Mouse (Mus musculus): ENCODE measurements around the gene Arhgef1. TPM values are rescaled to one million over a fixed set of nuclear protein-coding genes. Genes with fewer than 3 reads are reported as not detected.
A peak's percentile ranks its signal among the peaks of the same experiment; 100 is the strongest.

Arhgef1 gene
- total and polyA plus RNA-seq, 3 experiments, result 17.8 to 128 (median 37.8) TPM

DNA sequence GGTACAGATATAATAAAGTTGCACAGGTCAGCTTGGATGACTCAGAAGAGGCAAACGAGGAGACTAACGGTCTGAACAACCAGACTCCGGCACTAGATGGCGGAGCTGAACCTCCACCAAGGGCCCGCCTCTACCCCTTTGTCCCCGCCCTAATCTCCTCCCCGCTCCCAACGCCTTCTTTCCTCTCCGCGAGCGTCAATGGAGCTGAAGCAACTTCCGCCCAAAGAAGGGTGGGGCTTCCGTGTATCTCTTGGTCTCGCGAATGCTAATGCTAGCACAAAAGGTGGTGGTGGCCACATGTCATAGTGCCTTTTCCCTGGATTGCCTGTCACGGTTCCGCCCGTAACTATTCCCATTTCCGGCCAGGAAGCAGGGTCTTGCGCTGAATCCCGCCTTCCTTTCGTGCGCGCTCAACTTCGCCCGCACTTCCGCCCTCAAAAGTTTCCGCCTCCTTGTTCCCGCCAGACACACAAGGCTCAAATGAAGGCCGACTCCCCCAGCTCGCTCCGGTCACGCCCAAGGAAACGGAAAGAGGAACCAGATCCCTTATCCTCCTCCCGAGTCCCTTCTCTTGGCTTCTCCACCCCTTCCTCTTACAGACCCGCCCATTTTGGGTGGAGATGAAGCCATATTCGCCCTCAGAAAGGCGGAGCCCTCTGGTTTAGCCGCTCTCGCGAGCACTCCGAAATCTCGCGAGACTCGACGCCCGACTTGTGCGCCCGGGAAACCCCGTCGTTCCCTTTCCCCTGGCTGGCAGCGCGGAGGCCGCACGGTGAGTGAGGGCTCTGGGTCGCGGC lies 18.6 kb upstream of the Arhgef1 start, which contains the start of gene Rps19:
Gene Rps19, plus strand, starts transcription at position 476 of the 797 bp plus-strand sequence.
- Histone ChIP-seq H3K4me1 (ENCODE audit: control insufficient read depth in 1 of 2, insufficient read depth in 2 of 2) (peaks cover 0 to 20% of the 10 kb centered on the region in 2 experiments; a peak in 2 of 4 replicates), H3K4me3 (replicated peaks in 1 of 3; ENCODE audit: low read depth in 2 of 3, low read length in 2 of 3, poor library complexity in 1 of 3) (peak within 1 kb of the TSS; percentile 99 to 100 (median 100)), H3K27me3 (replicated peaks) (no peaks in the 10 kb centered on the region), H3K4me2 (ENCODE audit: insufficient read depth, low read depth, poor library complexity, severe bottlenecking) (peak within 1 kb of the TSS; percentile 94; the same call in 1 of the 2 replicates), H3K9ac (ENCODE audit: insufficient read depth, low read depth) (peak within 1 kb of the TSS; percentile 100), H3K9me3 (replicated peaks; ENCODE audit: low read length) (no peaks in the 10 kb centered on the region), H3K27ac (ENCODE audit: insufficient read depth, low read depth) (peak within 1 kb of the TSS; percentile 96), H3K36me3 (replicated peaks in 1 of 2; ENCODE audit: control insufficient read depth in 1 of 2, insufficient read depth in 1 of 2, low read length in 1 of 2) (peaks cover 36 to 43% of the 10 kb centered on the region in 2 experiments), H3K79me2 (replicated peaks; ENCODE audit: control insufficient read depth, extremely low read depth, insufficient read depth, poor library complexity, severe bottlenecking) (peaks cover 42% of the 10 kb centered on the region)
- dilution Hi-C loops (cut with MboI; ENCODE audit: extremely low pct_ligation_motif_present, extremely low pct_unique_long_range_greater_than_20kb, low sequenced_read_pairs) (no loop called here), in situ Hi-C loops (cut with MboI; ENCODE audit: low pct_ligation_motif_present, low pct_unique_long_range_greater_than_20kb, low sequenced_read_pairs) (loop anchor here (5.0 kb wide), 1 partner anchor 37 kb away; no protein-coding TSS in a partner anchor)
- DNase-seq (ENCODE audit: extremely low read depth), result peak; percentile 100
- peak; percentile 80 for TF ChIP-seq HCFC1 (IDR thresholded peaks at IDR 0.05; ENCODE audit: low read depth, low read length)
- peak; percentile 97 for TF ChIP-seq TCF12 (IDR thresholded peaks at IDR 0.05; ENCODE audit: low read depth, low read length)
- TF ChIP-seq ZNF384 (IDR thresholded peaks at IDR 0.05; ENCODE audit: low read depth, low read length), result no peak
- peak; percentile 33 for TF ChIP-seq RAD21 (IDR thresholded peaks at IDR 0.05; ENCODE audit: low read depth, low read length)
- TF ChIP-seq SIN3A (IDR thresholded peaks at IDR 0.05; ENCODE audit: low read length), result no peak
- TF ChIP-seq SMC3 (IDR thresholded peaks at IDR 0.05; ENCODE audit: low read depth, low read length), result peak; percentile 62
- peak; percentile 94 for TF ChIP-seq ELF1 (IDR thresholded peaks at IDR 0.05; ENCODE audit: low read depth, low read length)
- peak in 1 of 2 experiments; percentile 72; a peak in 2 of 4 replicates for TF ChIP-seq CTCF (conservative IDR thresholded peaks at IDR 0.05 in 1 of 2, IDR thresholded peaks at IDR 0.05 in 1 of 2; ENCODE audit: low read depth in 2 of 2, low read length in 2 of 2)
- TF ChIP-seq NELFE (IDR thresholded peaks at IDR 0.05; ENCODE audit: low read depth, low read length), result peak; percentile 94
- TF ChIP-seq PAX5 (IDR thresholded peaks at IDR 0.05; ENCODE audit: low read length), result no peak
- no peak for TF ChIP-seq MXI1 (IDR thresholded peaks at IDR 0.05; ENCODE audit: low read depth, low read length)
- peak; percentile 100 for TF ChIP-seq CHD2 (IDR thresholded peaks at IDR 0.05; ENCODE audit: low read length)
- peak; percentile 68; the same call in 1 of the 2 replicates for TF ChIP-seq MYC (IDR thresholded peaks at IDR 0.05; ENCODE audit: low read depth, low read length)
- TF ChIP-seq E2F4 (IDR thresholded peaks at IDR 0.05; ENCODE audit: insufficient replicate concordance, low read depth, low read length), result peak; percentile 83; the same call in 1 of the 2 replicates
- peak; percentile 92 for TF ChIP-seq POLR2AphosphoS2 (IDR thresholded peaks at IDR 0.05; ENCODE audit: low read depth, low read length)
- TF ChIP-seq TBP (conservative IDR thresholded peaks at IDR 0.05; ENCODE audit: low read depth, low read length), result peak; percentile 92
- peak; percentile 95 for TF ChIP-seq POLR2A (IDR thresholded peaks at IDR 0.05; ENCODE audit: low read depth, low read length)
- TF ChIP-seq BHLHE40 (IDR thresholded peaks at IDR 0.05; ENCODE audit: low read depth, low read length), result 0 out of 2 replicates have a peak, but pooled peaks have one; percentile 12
- peak; percentile 81 for TF ChIP-seq UBTF (IDR thresholded peaks at IDR 0.05; ENCODE audit: low read depth, low read length)
- TF ChIP-seq RCOR1 (conservative IDR thresholded peaks at IDR 0.05; ENCODE audit: low read depth, low read length), result no peak
- no peak for TF ChIP-seq ZKSCAN1 (IDR thresholded peaks at IDR 0.05; ENCODE audit: borderline replicate concordance, low read depth, low read length)
- no peak for TF ChIP-seq MAZ (IDR thresholded peaks at IDR 0.05; ENCODE audit: low read depth, low read length)
- TF ChIP-seq JUN (IDR thresholded peaks at IDR 0.05; ENCODE audit: insufficient read depth, low read depth, low read length), result no peak
- TF ChIP-seq USF2 (conservative IDR thresholded peaks at IDR 0.05; ENCODE audit: low read depth, low read length), result no peak
- no peak for TF ChIP-seq MAX (IDR thresholded peaks at IDR 0.05; ENCODE audit: low read length)
- TF ChIP-seq MEF2A (IDR thresholded peaks at IDR 0.05; ENCODE audit: borderline replicate concordance, low read depth, low read length), result peak; percentile 51; the same call in 1 of the 2 replicates
- peak; percentile 62; the same call in 1 of the 2 replicates for TF ChIP-seq KAT2A (IDR thresholded peaks at IDR 0.05; ENCODE audit: insufficient replicate concordance, low read length)
- TF ChIP-seq JUND (conservative IDR thresholded peaks at IDR 0.05; ENCODE audit: low read depth, low read length), result no peak
- TF ChIP-seq EP300 (IDR thresholded peaks at IDR 0.05; ENCODE audit: low read length), result no peak
- 0 out of 2 replicates have a peak, but pooled peaks have one; percentile 42 for TF ChIP-seq NRF1 (IDR thresholded peaks at IDR 0.05; ENCODE audit: low read depth, low read length)
- no peak for TF ChIP-seq MAFK (IDR thresholded peaks at IDR 0.05; ENCODE audit: insufficient replicate concordance, low read length)
- no peak for TF ChIP-seq ZC3H11A (IDR thresholded peaks at IDR 0.05; ENCODE audit: low read depth, low read length)
- TF ChIP-seq ETS1 (conservative IDR thresholded peaks at IDR 0.05; ENCODE audit: low read depth, low read length), result no peak
- TF ChIP-seq GABPA (IDR thresholded peaks at IDR 0.05; ENCODE audit: insufficient replicate concordance, low read depth, low read length), result no peak; the same call in 1 of the 2 replicates
- TF ChIP-seq USF1 (IDR thresholded peaks at IDR 0.05; ENCODE audit: low read depth, low read length), result no peak
- TF ChIP-seq ZMIZ1 (IDR thresholded peaks at IDR 0.05; ENCODE audit: low read depth, low read length), result 0 out of 2 replicates have a peak, but pooled peaks have one; percentile 65
- TF ChIP-seq IRF4 (IDR thresholded peaks at IDR 0.05; ENCODE audit: low read depth, low read length), result no peak; the same call in 1 of the 2 replicates
- no peak for TF ChIP-seq CHD1 (IDR thresholded peaks at IDR 0.05; ENCODE audit: low read depth, low read length)

Data from CH12.LX (cell line).